Comparison of ENCODE assay signal across 9 mouse cellular contexts in the genomic region with DNA sequence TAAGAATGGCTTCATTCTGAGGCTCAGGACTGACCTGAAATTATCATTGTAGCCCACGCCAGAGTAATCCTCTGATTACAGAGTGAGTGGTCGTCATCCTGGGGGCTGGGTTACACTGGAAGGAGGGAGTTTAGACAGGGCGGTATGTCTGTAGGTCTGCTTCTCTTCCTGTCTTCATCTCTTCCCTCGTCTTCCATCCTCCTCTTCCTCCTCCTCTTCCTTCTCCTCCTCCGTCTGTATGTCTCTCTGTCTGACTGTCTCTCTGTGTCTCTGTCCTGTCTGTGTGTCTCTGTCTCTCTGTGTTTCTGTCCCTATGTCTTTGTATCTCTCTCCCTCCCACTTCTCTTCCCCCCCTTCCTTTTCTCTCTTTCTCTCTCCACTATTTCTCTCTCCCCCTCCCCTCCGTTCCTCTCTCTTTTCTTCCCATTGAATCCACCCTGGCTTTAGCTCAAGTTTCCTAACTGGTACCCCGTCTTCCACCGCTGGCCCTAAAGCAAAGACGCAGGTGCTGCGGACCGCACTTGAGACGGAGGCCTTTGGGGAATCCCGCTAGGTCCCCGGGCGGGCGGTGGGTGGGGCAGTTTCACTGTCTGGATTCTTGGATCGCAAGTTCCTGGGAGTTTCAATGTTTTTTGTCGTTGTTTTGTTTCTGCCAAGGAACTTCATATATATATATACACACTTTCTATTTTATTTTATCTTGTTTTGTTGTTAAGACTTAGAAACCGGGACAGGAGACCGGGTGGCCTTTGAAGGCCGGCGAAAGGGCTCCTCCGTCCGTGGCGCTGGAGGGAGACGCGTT. TPM values are rescaled to one million over a fixed set of nuclear protein-coding genes. Genes with fewer than 3 reads are reported as not detected.
A peak's percentile ranks its signal among the peaks of the same experiment; 100 is the strongest.
DNase-seq lines count a peak whose midpoint lies in the region; ATAC-seq and TF ChIP-seq lines count a peak whose summit lies in the region.
"Had no signal": no experiment of that assay in that cellular context is flagged by ENCODE, and none has a peak within 500 bp of the region (broad histone marks: within the 10 kb centered on the region; RNA-seq: fewer than 3 reads in every experiment).

No protein-coding gene starts in this region.

- no peak overlapping the region; the same call in 1 of the 2 replicates for H3K4me3 ChIP-seq in kidney, embryonic 15.5 days (replicated peaks)
- H3K4me3 ChIP-seq in embryonic facial prominence, embryonic 13.5 days: peak overlapping the region; percentile 9; the same call in 1 of the 2 replicates
- peak overlapping the region; percentile 10 for H3K4me3 ChIP-seq in hindbrain, postnatal 0 days (ENCODE audit: low read length)

- DNase-seq in kidney, postnatal 25 days: no peak
- DNase-seq in R1 (ENCODE audit: low read depth, low spot score) (peak; percentile 48), MN1 (ENCODE audit: low spot score) (no peak)
- DNase-seq in hindbrain, postnatal 0 days (ENCODE audit: low spot score): no peak
- no peak for DNase-seq in spleen, postnatal 36 days (ENCODE audit: low spot score in 2 of 2)

- TF ChIP-seq CTCF in hindbrain, postnatal 0 days (IDR thresholded peaks at IDR 0.05; ENCODE audit: low read depth): no peak

- under 1% methylated on average over 27 of the region's 27 CpGs for WGBS in kidney, embryonic 15.5 days
- 1% methylated on average over 27 of the region's 27 CpGs for WGBS in embryonic facial prominence, embryonic 13.5 days
- WGBS in hindbrain, postnatal 0 days: 2% methylated on average over 27 of the region's 27 CpGs

- H3K27ac ChIP-seq in kidney, embryonic 15.5 days: no peak overlapping the region
- H3K27ac ChIP-seq in embryonic facial prominence, embryonic 13.5 days: no peak overlapping the region
- no peak overlapping the region for H3K27ac ChIP-seq in hindbrain, postnatal 0 days

- peak overlapping the region; percentile 25 for H3K4me2 ChIP-seq in kidney, embryonic 15.5 days
- peak overlapping the region; percentile 40 for H3K4me2 ChIP-seq in embryonic facial prominence, embryonic 13.5 days
- H3K4me2 ChIP-seq in hindbrain, postnatal 0 days (ENCODE audit: low read depth, low read length): peak overlapping the region; percentile 24

- ATAC-seq in kidney, embryonic 15.5 days (replicated peaks; ENCODE audit: low FRiP score): no peak
- ATAC-seq in embryonic facial prominence, embryonic 13.5 days (ENCODE audit: insufficient number of reproducible peaks, insufficient read depth, low FRiP score, low TSS enrichment, low read depth): no peak
- ATAC-seq in hindbrain, postnatal 0 days: no peak
- no peak for ATAC-seq in megakaryocyte-erythroid progenitor cell, adult 5-6 weeks (replicated peaks; ENCODE audit: low FRiP score, low TSS enrichment, poor library complexity, severe bottlenecking)

- H3K27me3 ChIP-seq in kidney, embryonic 15.5 days: peaks cover 98% of the 10 kb centered on the region
- peaks cover 99% of the 10 kb centered on the region for H3K27me3 ChIP-seq in embryonic facial prominence, embryonic 13.5 days
- peaks cover 81% of the 10 kb centered on the region for H3K27me3 ChIP-seq in hindbrain, postnatal 0 days (ENCODE audit: insufficient read depth, low read length)

- no peak overlapping the region for H3K9ac ChIP-seq in kidney, embryonic 15.5 days
- no peak overlapping the region for H3K9ac ChIP-seq in embryonic facial prominence, embryonic 13.5 days
- no peak overlapping the region for H3K9ac ChIP-seq in hindbrain, postnatal 0 days (replicated peaks; ENCODE audit: low read length)

- no peaks in the 10 kb centered on the region for H3K9me3 ChIP-seq in kidney, embryonic 15.5 days (replicated peaks)
- no peaks in the 10 kb centered on the region for H3K9me3 ChIP-seq in embryonic facial prominence, embryonic 13.5 days
- no peaks in the 10 kb centered on the region for H3K9me3 ChIP-seq in hindbrain, postnatal 0 days (ENCODE audit: low read length)

- H3K4me1 ChIP-seq in kidney, embryonic 15.5 days: peaks cover 24% of the 10 kb centered on the region
- peaks cover 16% of the 10 kb centered on the region for H3K4me1 ChIP-seq in embryonic facial prominence, embryonic 13.5 days
- no peaks in the 10 kb centered on the region; the same call in 1 of the 2 replicates for H3K4me1 ChIP-seq in hindbrain, postnatal 0 days (ENCODE audit: insufficient read depth, low read length)

- no peaks in the 10 kb centered on the region for H3K36me3 ChIP-seq in kidney, embryonic 15.5 days
- H3K36me3 ChIP-seq in embryonic facial prominence, embryonic 13.5 days: no peaks in the 10 kb centered on the region
- no peaks in the 10 kb centered on the region for H3K36me3 ChIP-seq in hindbrain, postnatal 0 days (ENCODE audit: insufficient read depth, low read length)

RNA-seq across cellular contexts. Expression of gene Gsx2, which starts 8.4 kb away (rescaled TPM):
- polyA plus RNA-seq in kidney, embryonic 15.5 days (2015; fragmentation: Nextera tagmentation; extraction: Ambion mirVana): not detected in 2 replicates
- not detected in 2 replicates for polyA plus RNA-seq in embryonic facial prominence, embryonic 13.5 days (2015; fragmentation: Nextera tagmentation; extraction: Ambion mirVana)
- total RNA-seq in hindbrain, postnatal 0 days (2014; rRNA removed): 0.47 TPM in 1 of 2 replicates, not detected in the other
- 0.14 TPM in 1 of 2 replicates, not detected in the other for polyA plus RNA-seq in hindbrain, postnatal 0 days (2015; fragmentation: Nextera tagmentation; extraction: Ambion mirVana)
- not detected in 2 replicates for total RNA-seq in megakaryocyte-erythroid progenitor cell, adult 5-6 weeks (2014; fragmentation: Nextera tagmentation)
- total RNA-seq in megakaryocyte-erythroid progenitor cell, adult 5-6 weeks (2017): not detected in 2 replicates
- total RNA-seq: hematopoietic stem cell, adult 5-6 weeks had no signal

RNA-seq across cellular contexts. Expression of gene Chic2, which starts 39.2 kb away (rescaled TPM):
- polyA plus RNA-seq in kidney, embryonic 15.5 days (2015; fragmentation: Nextera tagmentation; extraction: Ambion mirVana): 27.1 and 28.8 TPM in 2 replicates
- polyA plus RNA-seq in embryonic facial prominence, embryonic 13.5 days (2015; fragmentation: Nextera tagmentation; extraction: Ambion mirVana): 34.0 and 40.5 TPM in 2 replicates
- total RNA-seq in hindbrain, postnatal 0 days (2014; rRNA removed): 10.5 and 12.8 TPM in 2 replicates
- 33.9 and 34.6 TPM in 2 replicates for polyA plus RNA-seq in hindbrain, postnatal 0 days (2015; fragmentation: Nextera tagmentation; extraction: Ambion mirVana)
- 7.5 and 12.5 TPM in 2 replicates for total RNA-seq in megakaryocyte-erythroid progenitor cell, adult 5-6 weeks (2014; fragmentation: Nextera tagmentation)
- 19.4 and 41.6 TPM in 2 replicates for total RNA-seq in megakaryocyte-erythroid progenitor cell, adult 5-6 weeks (2017)
